Mouse (Mus musculus) left cerebral cortex, postnatal 14 days (tissue): ENCODE measurements around the gene H2-Ke6. TPM values are rescaled to one million over a fixed set of nuclear protein-coding genes. Genes with fewer than 3 reads are reported as not detected.

Source experiments
- DNase-seq, 2 experiments: peaks; one replicate each; pipeline ENCODE4 v3.0.0; 2021 to 2022; ENCODE audit warnings: low spot score in 2 of 2, mixed read lengths in 1 of 2
- intact Hi-C: fragments of 180-260 bp; cut with DNase I; formaldehyde crosslinking; loops from one replicate; pipeline ENCODE4 v1.15.1; 2025
- long read RNA-seq, 2 experiments: library from polyadenylated mRNA; stranded (forward); transcript quantifications; one replicate each; pipeline ENCODE4 v2.0.0; 2021
- total RNA-seq, 2 experiments: library from RNA; stranded (reverse); gene quantifications; 2 replicates each; pipeline ENCODE4 v1.2.3; 2021

The H2-Ke6 gene
- total RNA-seq: 10 to 100 TPM; 27.7 to 30.1 TPM
- long read RNA-seq, experiment 1, transcript H2-Ke6-201 (9 exons, 965 nt): major isoform, 11 of 25 reads
- long read RNA-seq, experiment 1, partial matches to known transcripts: 7 of 25 reads
- long read RNA-seq, experiment 1, other reads (novel, unspliced or antisense): 6 of 25 reads
- long read RNA-seq, experiment 2, transcript H2-Ke6-201 (9 exons, 965 nt): major isoform, 11 of 25 reads
- long read RNA-seq, experiment 2, partial matches to known transcripts: 8 of 25 reads
- long read RNA-seq, experiment 2, other reads (novel, unspliced or antisense): 6 of 25 reads

GRCm38 (mm10) chr17:34027656-34028223 lies at the start of gene H2-Ke6:
Gene H2-Ke6, minus strand, starts transcription at chr17:34028060.
- intact Hi-C loops: no loop called here

DNA sequence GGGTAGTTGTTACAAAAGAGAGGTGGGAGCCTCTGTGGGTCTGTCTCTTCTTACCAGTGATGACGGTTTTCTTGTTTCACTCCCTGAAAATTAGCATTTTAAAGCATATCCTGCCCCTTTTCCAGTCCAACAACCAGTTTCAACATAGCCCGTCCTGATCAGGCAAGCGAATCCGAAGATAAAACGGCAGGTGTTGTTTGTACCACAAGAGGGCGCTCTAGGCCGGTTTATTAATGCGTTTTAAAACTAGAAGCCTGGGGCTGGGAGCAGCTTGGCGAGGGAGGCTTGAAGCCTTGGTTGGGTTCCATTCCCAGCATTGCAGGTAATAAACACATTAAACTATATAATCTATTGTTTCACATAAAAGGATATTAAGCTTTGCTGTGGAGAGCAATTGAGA lies 49.7 kb upstream of the H2-Ke6 start:
- peak; percentile 71 to 86 for DNase-seq
- intact Hi-C loops: no loop called here

More at GRCm38 (mm10) chr17:34027656-34028223, at the start of gene H2-Ke6:
- peak; percentile 90 to 93 for DNase-seq

- intact Hi-C loops: no loop called here
Measured at GRCm38 (mm10) chr17:34075271-34075670, 47.4 kb upstream of the H2-Ke6 start.

DNA sequence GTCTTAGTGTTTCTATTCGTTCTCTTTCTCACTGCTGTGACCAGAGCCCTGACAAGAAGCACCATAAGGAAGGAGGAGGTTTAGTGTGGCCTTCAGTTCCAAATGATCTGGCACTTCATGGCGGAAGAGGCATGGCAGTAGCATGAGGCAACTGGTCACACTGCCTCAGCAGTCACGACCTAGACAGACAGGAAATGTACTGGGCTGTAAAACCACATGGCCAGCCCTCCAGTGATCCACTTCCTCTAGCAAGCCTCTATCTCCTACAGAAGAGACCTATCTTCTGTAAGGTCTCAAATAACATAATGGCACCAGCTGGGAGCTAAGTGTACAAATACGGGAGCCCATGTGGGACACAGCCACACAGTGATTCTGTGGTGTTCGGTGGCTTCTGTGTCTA lies 44.2 kb upstream of the H2-Ke6 start:
- no peak for DNase-seq
- intact Hi-C loops: no loop called here

More at GRCm38 (mm10) chr17:34075271-34075670, 47.4 kb upstream of the H2-Ke6 start:
- DNase-seq: peak; percentile 83

GRCm38 (mm10) chr17:34068864-34069263 lies 41.0 kb upstream of the H2-Ke6 start:
- DNase-seq: no peak
- intact Hi-C loops: no loop called here

GRCm38 (mm10) chr17:34057224-34057623 lies 29.4 kb upstream of the H2-Ke6 start:
- DNase-seq: no peak
- intact Hi-C loops: no loop called here

DNA sequence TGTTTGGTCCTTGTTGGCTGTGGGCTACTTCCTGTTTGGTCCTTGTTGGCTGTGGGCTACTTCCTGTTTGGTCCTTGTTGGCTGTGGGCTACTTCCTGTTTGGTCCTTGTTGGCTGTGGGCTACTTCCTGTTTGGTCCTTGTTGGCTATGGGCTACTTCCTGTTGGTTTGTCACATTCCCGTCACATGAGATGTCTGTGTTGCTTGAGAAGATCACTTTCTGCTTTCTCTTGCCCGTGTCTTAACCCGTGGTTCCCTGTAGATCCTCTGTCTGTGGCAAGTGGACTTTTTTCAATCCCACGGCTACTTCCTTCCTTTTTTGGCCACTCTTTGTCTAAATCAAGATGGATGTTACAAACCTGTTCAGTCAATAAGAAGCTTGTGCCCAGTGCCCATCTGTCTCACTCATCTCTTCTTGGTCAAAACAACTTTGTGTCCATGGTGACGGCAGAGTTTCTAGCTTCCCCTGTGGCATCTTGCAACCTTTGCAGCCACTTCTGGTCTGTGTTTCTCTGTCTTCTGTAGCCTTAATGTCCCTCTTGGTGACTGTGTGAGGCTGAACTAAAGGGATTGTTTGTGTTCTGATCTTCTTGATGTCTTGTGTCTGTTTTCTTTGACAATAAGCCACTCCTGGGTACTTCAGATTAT lies 19.7 kb upstream of the H2-Ke6 start:
- intact Hi-C loops: no loop called here
- DNase-seq: no peak

DNA sequence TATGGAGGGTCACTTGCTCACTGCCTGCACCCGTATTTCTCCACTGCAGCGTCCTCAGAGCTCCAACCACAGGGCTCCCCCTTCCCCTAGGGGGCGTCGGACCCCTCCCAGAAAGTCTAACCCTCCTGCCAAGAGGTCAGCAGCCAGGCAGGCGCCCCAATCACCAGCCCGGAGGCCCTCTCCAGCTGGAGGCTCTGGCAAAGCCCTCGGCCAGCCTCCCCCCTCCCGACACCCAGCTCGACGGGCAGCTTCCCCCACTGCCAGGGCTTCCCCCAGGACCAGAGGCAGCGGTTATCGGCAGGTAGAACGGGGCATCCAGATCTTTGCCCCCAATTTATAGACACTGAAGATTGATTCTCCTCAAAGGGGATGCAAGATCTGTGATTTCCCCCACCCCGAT lies 18.1 kb upstream of the H2-Ke6 start:
- intact Hi-C loops: no loop called here
- DNase-seq: no peak

GRCm38 (mm10) chr17:34039562-34040450 lies 11.9 kb upstream of the H2-Ke6 start:
- DNase-seq: no peak
- intact Hi-C loops: loop anchor here (5.0 to 10.0 kb wide), 2 partner anchors 77 to 565 kb away; partner anchors contain the start of genes Agpat1, H2-DMa and Rnf5

- DNase-seq: peak in 1 of 2 experiments; percentile 18
- intact Hi-C loops: loop anchor here (5.0 to 10.0 kb wide), 2 partner anchors 78 to 566 kb away; partner anchors contain the start of genes Agpat1, H2-DMa and Rnf5
Measured at GRCm38 (mm10) chr17:34038878-34039561, 11.2 kb upstream of the H2-Ke6 start, which contains the start of gene Col11a2. Gene Col11a2, plus strand, starts transcription at chr17:34039437.

GRCm38 (mm10) chr17:34038440-34038839 lies 10.6 kb upstream of the H2-Ke6 start:
- intact Hi-C loops: loop anchor here (5.0 to 10.0 kb wide), 2 partner anchors 79 to 566 kb away; partner anchors contain the start of genes Agpat1, H2-DMa and Rnf5
- peak in 1 of 2 experiments; percentile 66 for DNase-seq

- no peak for DNase-seq
- intact Hi-C loops: loop anchor here (5.0 to 10.0 kb wide), 2 partner anchors 80 to 568 kb away; partner anchors contain the start of genes Agpat1, H2-DMa and Rnf5
Measured at GRCm38 (mm10) chr17:34037241-34037640, 9.4 kb upstream of the H2-Ke6 start.

DNA sequence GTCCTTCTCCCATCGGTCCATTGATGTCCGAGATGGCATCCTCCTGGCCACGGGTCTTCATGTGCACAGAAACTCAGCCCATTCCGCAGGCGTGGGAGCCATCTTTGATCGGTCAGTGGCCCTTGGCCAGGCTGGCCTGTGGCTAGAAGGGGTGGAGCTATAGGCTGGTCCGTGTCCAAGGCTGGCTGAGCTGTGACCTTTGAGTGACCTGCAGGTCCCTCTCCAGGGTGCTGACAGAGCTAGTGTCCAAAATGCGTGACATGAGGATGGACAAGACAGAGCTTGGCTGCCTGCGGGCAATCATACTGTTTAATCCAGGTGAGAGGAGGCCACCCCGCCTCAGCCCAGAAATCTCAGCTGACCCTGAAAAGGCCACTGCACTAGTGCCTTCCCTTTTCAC lies 8.8 kb upstream of the H2-Ke6 start:
- no peak for DNase-seq
- intact Hi-C loops: loop anchor here (5.0 to 10.0 kb wide), 2 partner anchors 81 to 568 kb away; partner anchors contain the start of genes Agpat1, H2-DMa and Rnf5

GRCm38 (mm10) chr17:34035517-34035916 lies 7.7 kb upstream of the H2-Ke6 start:
- DNase-seq: no peak
- intact Hi-C loops: loop anchor here (5.0 to 10.0 kb wide), 2 partner anchors 82 to 569 kb away; partner anchors contain the start of genes Agpat1, H2-DMa and Rnf5

DNA sequence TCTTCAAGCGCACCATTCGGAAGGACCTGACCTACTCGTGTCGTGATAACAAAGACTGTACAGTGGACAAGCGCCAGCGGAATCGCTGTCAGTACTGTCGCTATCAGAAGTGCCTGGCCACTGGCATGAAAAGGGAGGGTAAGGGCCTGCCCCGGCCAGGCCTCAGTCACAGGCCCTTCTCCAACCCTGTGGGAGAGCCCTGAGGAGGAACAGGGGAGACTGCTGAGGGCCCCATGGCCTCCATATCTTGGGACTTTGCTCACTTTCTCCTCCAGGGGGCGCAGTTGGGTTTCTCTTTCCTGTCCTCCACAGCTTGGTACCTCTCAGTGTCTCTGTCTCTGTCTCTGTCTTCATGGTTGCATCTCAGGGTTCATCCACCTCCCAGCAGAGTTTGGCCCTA lies 6.2 kb upstream of the H2-Ke6 start:
- intact Hi-C loops: loop anchor here (10.0 kb wide), 1 partner anchor 571 kb away; the partner anchor contains the start of genes Agpat1 and Rnf5
- peak; percentile 73 to 78 for DNase-seq

GRCm38 (mm10) chr17:34033441-34033840 lies 5.6 kb upstream of the H2-Ke6 start:
- intact Hi-C loops: loop anchor here (10.0 kb wide), 1 partner anchor 571 kb away; the partner anchor contains the start of genes Agpat1 and Rnf5
- no peak for DNase-seq

DNA sequence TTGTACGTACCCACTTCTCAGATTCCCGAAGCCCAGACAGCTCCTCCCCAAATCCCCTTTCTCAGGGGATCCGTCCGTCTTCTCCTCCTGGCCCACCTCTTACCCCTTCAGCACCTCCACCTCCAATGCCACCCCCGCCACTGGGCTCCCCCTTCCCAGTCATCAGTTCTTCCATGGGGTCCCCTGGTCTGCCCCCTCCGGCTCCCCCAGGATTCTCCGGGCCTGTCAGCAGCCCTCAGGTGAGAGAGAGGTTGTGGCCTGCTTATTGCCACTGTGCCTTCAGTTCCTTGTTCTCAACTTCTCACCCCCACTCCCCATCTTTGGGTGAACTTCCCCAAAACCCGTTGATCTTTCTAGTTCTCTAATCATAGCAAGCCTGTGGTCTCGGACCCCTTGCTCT lies 4.9 kb upstream of the H2-Ke6 start:
- no peak for DNase-seq
- intact Hi-C loops: loop anchor here (10.0 kb wide), 1 partner anchor 572 kb away; the partner anchor contains the start of genes Agpat1 and Rnf5

GRCm38 (mm10) chr17:34032174-34032632 lies 4.3 kb upstream of the H2-Ke6 start:
- peak in 1 of 2 experiments; percentile 53 for DNase-seq
- intact Hi-C loops: loop anchor here (10.0 kb wide), 1 partner anchor 573 kb away; the partner anchor contains the start of genes Agpat1 and Rnf5
